Mouse (Mus musculus) bone marrow, adult 2 months (tissue): ENCODE measurements around the gene Xrcc2.

Source experiments
- CTCF ChIP-seq: fragments of 200-500 bp; IDR thresholded peaks from 2 replicates; pipeline ENCODE4 v1.5.1; 2011; ENCODE audit warnings: low read length, control low read depth; ENCODE audit not compliant: control insufficient read depth, insufficient read depth
- POLR2A ChIP-seq: fragments of 200-500 bp; IDR thresholded peaks from 2 replicates; pipeline ENCODE4 v1.6.1; 2011; ENCODE audit warnings: low read depth, mild to moderate bottlenecking, control low read depth, low read length, borderline replicate concordance; ENCODE audit not compliant: control insufficient read depth

GRCm38 (mm10) chr5:25747904-25748303 is 42.3 kb upstream of the Xrcc2 start:
- TF ChIP-seq CTCF (no peak), POLR2A (no peak)
